Mouse (Mus musculus): ENCODE measurements at regions not wholly inside any gene's neighbourhood (a gene's known extent, or its start where the extent isn't known, plus 50 kb on each side); places are given as distances from the start of the nearest gene placed in this dataset.

DNA sequence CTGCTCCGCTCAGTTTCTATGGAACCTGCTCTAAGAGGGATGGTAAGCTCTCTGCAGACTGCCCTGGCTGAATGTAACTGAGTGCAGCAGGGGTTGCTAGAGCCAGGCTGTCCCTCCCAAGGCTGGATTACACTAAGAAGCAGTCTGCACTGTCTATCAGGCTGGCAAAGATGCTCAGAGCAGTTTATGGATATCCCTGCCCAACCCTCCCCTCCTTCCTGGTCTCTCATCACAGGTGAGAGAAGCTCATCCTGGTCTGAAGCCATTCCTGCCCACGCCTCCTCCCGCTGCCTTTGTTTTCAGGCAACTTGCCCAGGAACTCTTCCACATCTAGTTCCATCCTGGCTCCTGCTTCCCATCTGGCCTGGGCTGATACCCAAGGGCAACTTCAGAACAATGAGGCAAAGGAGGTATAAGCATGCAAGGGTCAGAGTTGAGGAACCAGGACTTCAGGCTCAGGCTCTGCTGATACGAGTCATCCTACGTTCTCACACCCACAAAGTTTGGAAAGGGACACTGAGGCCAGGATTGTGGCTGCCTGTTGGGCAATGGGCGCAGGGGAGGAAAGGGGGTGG lies 130.6 kb downstream of the Atp23 start:
- TF ChIP-seq CTCF (IDR thresholded peaks at IDR 0.05; ENCODE audit: control insufficient read depth, insufficient read depth, insufficient replicate concordance, low read depth, low read length): no peak
- no peak for TF ChIP-seq POLR2A (IDR thresholded peaks at IDR 0.05; ENCODE audit: control insufficient read depth, low read depth, low read length)
